Mouse (Mus musculus) regulatory T cell (primary cell): ENCODE data around the gene Gm6685.
"Not testable (repeated sequence)": the region's sequence is repeated elsewhere in the genome, so short reads cannot be mapped to it uniquely, and the experiment has no call there.

Experiments
- in situ Hi-C: fragments of 300-600 bp; cut with MboI, MseI; formaldehyde crosslinking; loops from one replicate; pipeline ENCODE4 v1.15.1; 2025; ENCODE audit warnings: high pct_unique_total_duplicates

Gene Gm6685

GRCm38 (mm10) chr11:28339224-28340150 is at the start of gene Gm6685:
Gm6685 (minus strand) TSS chr11:28339867.
- in situ Hi-C loops, result not testable (repeated sequence)

- in situ Hi-C loops, result no loop called here
Measured at GRCm38 (mm10) chr11:28375891-28376290, 36.2 kb upstream of the Gm6685 start.

- in situ Hi-C loops, result no loop called here
Measured at GRCm38 (mm10) chr11:28374636-28375035, 35.0 kb upstream of the Gm6685 start.

- in situ Hi-C loops, result not testable (repeated sequence)
Measured at GRCm38 (mm10) chr11:28371381-28371780, 31.7 kb upstream of the Gm6685 start.

- in situ Hi-C loops, result no loop called here
Measured at GRCm38 (mm10) chr11:28365929-28366244, 26.2 kb upstream of the Gm6685 start.

- in situ Hi-C loops, result no loop called here
Measured at GRCm38 (mm10) chr11:28365209-28365928, 25.7 kb upstream of the Gm6685 start.

GRCm38 (mm10) chr11:28343465-28343864 is 3.8 kb upstream of the Gm6685 start:
- in situ Hi-C loops, result no loop called here

GRCm38 (mm10) chr11:28341887-28342286 is 2.2 kb upstream of the Gm6685 start:
- in situ Hi-C loops, result no loop called here

GRCm38 (mm10) chr11:28327878-28328277 is 11.8 kb downstream of the Gm6685 start:
- in situ Hi-C loops, result no loop called here

- in situ Hi-C loops, result no loop called here
Measured at GRCm38 (mm10) chr11:28313396-28313795, 26.3 kb downstream of the Gm6685 start.

GRCm38 (mm10) chr11:28307723-28308122 is 31.9 kb downstream of the Gm6685 start:
- in situ Hi-C loops, result no loop called here

GRCm38 (mm10) chr11:28290440-28290839 is 49.2 kb downstream of the Gm6685 start:
- in situ Hi-C loops, result no loop called here
